Mouse (Mus musculus): ENCODE measurements around the gene Ttc39d.

DNA sequence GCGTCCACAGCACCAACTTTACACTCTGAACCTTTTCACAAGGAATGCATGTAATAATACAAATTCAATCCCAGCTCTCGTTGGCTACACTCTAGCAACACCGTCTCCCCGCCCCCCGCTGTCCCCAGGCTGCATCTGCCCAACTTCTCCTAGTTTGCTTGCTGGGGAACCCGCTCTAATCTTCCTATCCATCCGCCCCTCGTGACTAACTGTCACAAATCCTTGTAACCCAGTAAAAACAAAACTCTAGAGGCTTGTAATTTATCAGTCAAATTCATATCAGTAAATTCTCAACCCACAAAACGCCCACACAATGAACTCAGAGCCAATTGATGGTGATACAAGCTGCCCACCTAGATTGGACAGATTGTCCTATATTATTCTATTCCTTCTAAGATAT lies 13.9 kb downstream of the Ttc39d start:
- no peak for TF ChIP-seq CTCF (IDR thresholded peaks at IDR 0.05; ENCODE audit: control insufficient read depth, insufficient read depth, low read length)
- TF ChIP-seq POLR2A (IDR thresholded peaks at IDR 0.05; ENCODE audit: borderline replicate concordance, control insufficient read depth, low read depth, low read length), result no peak

Measured in bone marrow, adult 2 months (tissue).